ENCODE assay signal across 18 mouse cellular contexts in genomic region chr2:70407729-70408128, GRCm38 (mm10).
DNase-seq lines count a peak whose midpoint lies in the region; ATAC-seq and TF ChIP-seq lines count a peak whose summit lies in the region.
"Had no signal": no experiment of that assay in that cellular context is flagged by ENCODE, and none has a peak within 500 bp of the region (broad histone marks: within the 10 kb centered on the region; RNA-seq: fewer than 3 reads in every experiment).

No protein-coding gene starts in this region.

- no peak overlapping the region for H3K4me3 ChIP-seq in forebrain, embryonic 10.5 days
- no peak overlapping the region for H3K4me3 ChIP-seq in forebrain, embryonic 11.5 days (ENCODE audit: low read depth, low read length)
- H3K4me3 ChIP-seq in heart, postnatal 0 days (ENCODE audit: low read depth, low read length): no peak overlapping the region
- no peak overlapping the region for H3K4me3 ChIP-seq in midbrain, embryonic 15.5 days
- H3K4me3 ChIP-seq in midbrain, embryonic 11.5 days (ENCODE audit: low read depth, low read length): no peak overlapping the region
- H3K4me3 ChIP-seq in midbrain, embryonic 16.5 days (ENCODE audit: low read depth, low read length): no peak overlapping the region
- H3K4me3 ChIP-seq: embryonic facial prominence, embryonic 12.5 days; gastrocnemius, adult 2 months had no signal

- H3K27me3 ChIP-seq in forebrain, embryonic 10.5 days (ENCODE audit: poor library complexity, severe bottlenecking): no peaks in the 10 kb centered on the region
- H3K27me3 ChIP-seq in forebrain, embryonic 11.5 days (ENCODE audit: control insufficient read depth, insufficient read depth, low read length): no peaks in the 10 kb centered on the region
- H3K27me3 ChIP-seq in heart, postnatal 0 days (ENCODE audit: control insufficient read depth, insufficient read depth, low read length): no peaks in the 10 kb centered on the region
- no peaks in the 10 kb centered on the region for H3K27me3 ChIP-seq in midbrain, embryonic 15.5 days (replicated peaks)
- H3K27me3 ChIP-seq in midbrain, embryonic 11.5 days (ENCODE audit: control insufficient read depth, insufficient read depth, low read length): no peaks in the 10 kb centered on the region
- H3K27me3 ChIP-seq in midbrain, embryonic 16.5 days (ENCODE audit: control insufficient read depth, insufficient read depth, low read depth, low read length): no peaks in the 10 kb centered on the region
- H3K27me3 ChIP-seq: embryonic facial prominence, embryonic 12.5 days had no signal

- DNase-seq in forebrain, embryonic 10.5 days (ENCODE audit: extremely low spot score, low spot score): no peak
- DNase-seq in forebrain, embryonic 11.5 days (ENCODE audit: low spot score): no peak
- peak; percentile 12 for DNase-seq in heart, postnatal 0 days (ENCODE audit: low spot score)
- no peak for DNase-seq in heart, postnatal 25 days (ENCODE audit: low spot score)
- DNase-seq in midbrain, embryonic 11.5 days (ENCODE audit: low spot score, missing footprints): no peak
- DNase-seq in right cerebral cortex, postnatal 4 days: no peak
- DNase-seq: cerebellum, adult 18-20 months; gastrocnemius, adult 2 months; kidney, adult 18-20 months; kidney, postnatal 14 days; liver, postnatal 0 days; lung, postnatal 4 days; right cerebral cortex, adult 18-20 months; spleen, adult 18-20 months had no signal

- intact Hi-C loops in heart, postnatal 25 days (cut with DNase I): no loop called here

- H3K9ac ChIP-seq in forebrain, embryonic 11.5 days (ENCODE audit: low read length): no peak overlapping the region
- no peak overlapping the region for H3K9ac ChIP-seq in heart, postnatal 0 days (replicated peaks; ENCODE audit: low read depth, low read length)
- no peak overlapping the region for H3K9ac ChIP-seq in midbrain, embryonic 15.5 days
- H3K9ac ChIP-seq in midbrain, embryonic 11.5 days (ENCODE audit: low read length): no peak overlapping the region
- H3K9ac ChIP-seq in midbrain, embryonic 16.5 days (ENCODE audit: low read depth, low read length): no peak overlapping the region
- H3K9ac ChIP-seq: embryonic facial prominence, embryonic 12.5 days; liver, postnatal 0 days had no signal

- H3K9me3 ChIP-seq in forebrain, embryonic 10.5 days: no peaks in the 10 kb centered on the region
- H3K9me3 ChIP-seq in forebrain, embryonic 11.5 days (ENCODE audit: control insufficient read depth, low read length): no peaks in the 10 kb centered on the region
- H3K9me3 ChIP-seq in heart, postnatal 0 days (replicated peaks; ENCODE audit: control insufficient read depth, low read length): no peaks in the 10 kb centered on the region
- no peaks in the 10 kb centered on the region for H3K9me3 ChIP-seq in midbrain, embryonic 15.5 days
- H3K9me3 ChIP-seq in midbrain, embryonic 11.5 days (ENCODE audit: control insufficient read depth, low read length): no peaks in the 10 kb centered on the region
- no peaks in the 10 kb centered on the region for H3K9me3 ChIP-seq in midbrain, embryonic 16.5 days (replicated peaks; ENCODE audit: control insufficient read depth, low read length, poor library complexity, severe bottlenecking)
- H3K9me3 ChIP-seq: embryonic facial prominence, embryonic 12.5 days; G1E had no signal

- ATAC-seq in forebrain, embryonic 11.5 days (replicated peaks; ENCODE audit: low FRiP score): no peak
- ATAC-seq in heart, postnatal 0 days (ENCODE audit: insufficient read depth, low read depth): 0 out of 2 replicates have a peak, but pooled peaks have one; percentile 39
- ATAC-seq in midbrain, embryonic 15.5 days (replicated peaks): no peak
- no peak for ATAC-seq in midbrain, embryonic 11.5 days (ENCODE audit: low FRiP score)
- 0 out of 2 replicates have a peak, but pooled peaks have one; percentile 14 for ATAC-seq in midbrain, embryonic 16.5 days
- ATAC-seq: liver, postnatal 0 days had no signal

- TF ChIP-seq CTCF in heart, postnatal 0 days (IDR thresholded peaks at IDR 0.05; ENCODE audit: low read depth): no peak

- H3K4me1 ChIP-seq in forebrain, embryonic 10.5 days: peaks cover 18% of the 10 kb centered on the region
- H3K4me1 ChIP-seq in forebrain, embryonic 11.5 days (replicated peaks; ENCODE audit: control insufficient read depth, insufficient read depth, low read length): peaks cover 6% of the 10 kb centered on the region; the same call in 1 of the 2 replicates
- peaks cover 3% of the 10 kb centered on the region; the same call in 1 of the 2 replicates for H3K4me1 ChIP-seq in heart, postnatal 0 days (ENCODE audit: control insufficient read depth, insufficient read depth)
- peaks cover 12% of the 10 kb centered on the region for H3K4me1 ChIP-seq in midbrain, embryonic 15.5 days
- no peaks in the 10 kb centered on the region for H3K4me1 ChIP-seq in midbrain, embryonic 11.5 days (ENCODE audit: control insufficient read depth, insufficient read depth, low read length)
- peaks cover 4% of the 10 kb centered on the region for H3K4me1 ChIP-seq in midbrain, embryonic 16.5 days (ENCODE audit: control insufficient read depth, insufficient read depth, low read length)

- 79% methylated on average over 5 of the region's 5 CpGs for WGBS in forebrain, embryonic 10.5 days
- 74% methylated on average over 5 of the region's 5 CpGs for WGBS in forebrain, embryonic 11.5 days
- WGBS in heart, postnatal 0 days: 25% methylated on average over 5 of the region's 5 CpGs
- 53% methylated on average over 5 of the region's 5 CpGs for WGBS in midbrain, embryonic 15.5 days
- 76% methylated on average over 5 of the region's 5 CpGs for WGBS in midbrain, embryonic 11.5 days
- WGBS in midbrain, embryonic 16.5 days: 70% methylated on average over 5 of the region's 5 CpGs

- H3K36me3 ChIP-seq in forebrain, embryonic 10.5 days (replicated peaks): no peaks in the 10 kb centered on the region
- H3K36me3 ChIP-seq in forebrain, embryonic 11.5 days (ENCODE audit: control insufficient read depth, insufficient read depth, low read length): no peaks in the 10 kb centered on the region
- H3K36me3 ChIP-seq in heart, postnatal 0 days (replicated peaks; ENCODE audit: control insufficient read depth, insufficient read depth, low read length): no peaks in the 10 kb centered on the region
- H3K36me3 ChIP-seq in midbrain, embryonic 15.5 days (replicated peaks): no peaks in the 10 kb centered on the region
- no peaks in the 10 kb centered on the region for H3K36me3 ChIP-seq in midbrain, embryonic 11.5 days (ENCODE audit: control insufficient read depth, insufficient read depth, low read length)
- no peaks in the 10 kb centered on the region for H3K36me3 ChIP-seq in midbrain, embryonic 16.5 days (ENCODE audit: control insufficient read depth, insufficient read depth, low read length)
- H3K36me3 ChIP-seq: embryonic facial prominence, embryonic 12.5 days; G1E had no signal

- H3K27ac ChIP-seq in forebrain, embryonic 10.5 days: 0 out of 2 replicates have a peak overlapping the region, but pooled peaks have one; percentile 6
- no peak overlapping the region for H3K27ac ChIP-seq in forebrain, embryonic 11.5 days (ENCODE audit: low read depth, low read length)
- H3K27ac ChIP-seq in heart, postnatal 0 days (ENCODE audit: low read depth): no peak overlapping the region
- H3K27ac ChIP-seq in midbrain, embryonic 15.5 days: peak overlapping the region; percentile 18
- no peak overlapping the region for H3K27ac ChIP-seq in midbrain, embryonic 11.5 days (ENCODE audit: low read depth, low read length)
- H3K27ac ChIP-seq in midbrain, embryonic 16.5 days (ENCODE audit: low read length): no peak overlapping the region
- H3K27ac ChIP-seq: embryonic facial prominence, embryonic 12.5 days; gastrocnemius, adult 2 months had no signal

- no peak overlapping the region for H3K4me2 ChIP-seq in forebrain, embryonic 11.5 days (ENCODE audit: low read depth, low read length, severe bottlenecking)
- H3K4me2 ChIP-seq in heart, postnatal 0 days (ENCODE audit: low read depth, low read length): no peak overlapping the region
- H3K4me2 ChIP-seq in midbrain, embryonic 15.5 days: no peak overlapping the region
- H3K4me2 ChIP-seq in midbrain, embryonic 11.5 days: no peak overlapping the region
- H3K4me2 ChIP-seq in midbrain, embryonic 16.5 days (ENCODE audit: low read length): no peak overlapping the region
- H3K4me2 ChIP-seq: embryonic facial prominence, embryonic 12.5 days had no signal

- TF ChIP-seq EP300 in heart, postnatal 0 days (IDR thresholded peaks at IDR 0.05; ENCODE audit: low read depth): no peak

Comparison
In these comparisons a context has a peak if more than half of its experiments do, and no peak if none do; other contexts are left out.
1. H3K27ac ChIP-seq: peak in forebrain, embryonic 10.5 days (single experiment) and midbrain, embryonic 15.5 days (single experiment); none in forebrain, embryonic 11.5 days (single experiment), heart, postnatal 0 days (single experiment), midbrain, embryonic 11.5 days (single experiment) and midbrain, embryonic 16.5 days (single experiment).
2. ATAC-seq: peak in heart, postnatal 0 days (single experiment) and midbrain, embryonic 16.5 days (single experiment); none in forebrain, embryonic 11.5 days (single experiment), midbrain, embryonic 15.5 days (single experiment) and midbrain, embryonic 11.5 days (single experiment).